Mouse (Mus musculus) spleen, postnatal 10 days (tissue): ENCODE data around the gene Lrrc4.

Experiments used
- DNase-seq, 2 experiments: peaks; one replicate each; pipeline ENCODE4 v3.0.0; 2021 to 2022; ENCODE audit warnings: low spot score in 2 of 2

Gene Lrrc4

GRCm38 (mm10) chr6:28767891-28768481 is 63.6 kb downstream of the Lrrc4 start:
- DNase-seq = no peak

DNA sequence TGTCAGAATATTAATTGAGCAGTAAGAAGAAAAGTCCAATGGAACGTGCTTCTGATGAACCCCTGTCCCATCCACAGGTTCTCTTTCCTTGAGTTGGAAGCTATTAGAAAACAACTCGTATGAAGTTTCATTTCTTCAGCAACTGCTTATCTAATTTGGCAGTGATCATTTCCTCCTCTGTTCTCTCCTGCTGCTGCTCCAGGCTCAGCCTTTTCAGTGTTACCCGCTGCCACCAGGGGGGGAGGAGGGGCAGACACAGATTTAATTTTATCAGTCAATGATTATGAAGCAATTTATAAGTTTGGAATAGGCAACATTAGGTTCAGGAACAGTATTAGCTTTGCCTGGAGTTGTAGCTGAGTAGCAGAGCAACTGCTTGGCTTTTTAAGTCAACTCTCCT is 64.9 kb downstream of the Lrrc4 start:
- DNase-seq = no peak

- no peak for DNase-seq
Measured at GRCm38 (mm10) chr6:28762132-28762775, 69.3 kb downstream of the Lrrc4 start.

DNA sequence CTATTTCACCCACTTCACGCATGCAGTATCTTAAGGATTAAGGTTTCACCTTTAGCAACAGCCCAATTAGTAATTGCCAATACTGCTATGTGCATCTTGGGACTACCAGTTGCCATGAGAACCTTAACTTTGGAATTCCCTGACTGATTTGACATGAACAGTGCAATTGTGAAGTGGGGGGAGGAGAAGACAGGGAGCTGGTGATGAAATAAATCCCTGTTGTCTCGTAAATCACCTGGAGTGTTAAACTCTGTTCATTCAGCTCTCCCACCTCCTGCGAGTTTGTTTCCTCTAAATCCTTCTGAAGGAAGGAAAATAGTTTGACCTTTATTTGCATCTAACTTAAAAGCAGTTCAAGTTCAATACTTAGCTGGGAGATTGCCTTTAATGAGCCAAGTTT is 69.8 kb downstream of the Lrrc4 start:
- no peak for DNase-seq

GRCm38 (mm10) chr6:28758293-28758692 is 73.3 kb downstream of the Lrrc4 start:
- no peak for DNase-seq

- no peak for DNase-seq
Measured at GRCm38 (mm10) chr6:28756306-28757018, 75.1 kb downstream of the Lrrc4 start.

DNA sequence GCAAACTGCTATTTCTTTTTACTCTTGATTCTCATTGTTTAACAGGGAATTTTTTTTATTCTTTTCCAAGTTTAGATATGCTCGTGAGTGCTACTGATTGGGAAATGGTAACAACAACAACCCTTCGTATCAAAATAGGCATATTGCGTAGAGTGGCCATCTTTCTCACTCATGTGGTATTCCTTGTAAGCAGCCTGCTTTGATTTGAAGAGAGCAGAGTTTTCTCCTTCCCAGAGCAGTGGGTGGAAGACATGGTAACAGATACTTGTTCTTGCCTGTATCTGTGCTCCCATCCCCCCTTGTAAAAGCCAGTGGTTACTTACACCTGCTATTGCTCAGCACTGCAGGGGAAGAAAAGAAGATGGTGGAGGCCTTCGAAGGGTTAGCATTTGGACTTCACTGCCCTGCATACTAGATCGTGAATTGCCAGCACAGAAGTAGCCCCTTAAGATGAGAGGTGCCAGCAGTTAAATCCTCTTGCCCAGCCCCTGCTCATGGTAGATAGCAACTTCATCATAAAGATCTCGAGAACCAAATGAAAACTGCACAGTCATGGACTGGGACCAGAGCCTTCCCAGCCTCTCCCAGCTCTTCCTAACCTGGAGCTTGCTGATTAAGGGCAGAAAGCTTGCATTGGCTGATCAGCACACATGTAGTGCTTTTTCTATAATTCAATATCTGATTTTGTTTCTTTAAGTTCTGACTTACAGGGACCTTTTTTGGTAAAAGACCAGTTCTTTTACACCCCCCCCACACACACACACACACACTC is 77.2 kb downstream of the Lrrc4 start:
- DNase-seq = no peak

DNA sequence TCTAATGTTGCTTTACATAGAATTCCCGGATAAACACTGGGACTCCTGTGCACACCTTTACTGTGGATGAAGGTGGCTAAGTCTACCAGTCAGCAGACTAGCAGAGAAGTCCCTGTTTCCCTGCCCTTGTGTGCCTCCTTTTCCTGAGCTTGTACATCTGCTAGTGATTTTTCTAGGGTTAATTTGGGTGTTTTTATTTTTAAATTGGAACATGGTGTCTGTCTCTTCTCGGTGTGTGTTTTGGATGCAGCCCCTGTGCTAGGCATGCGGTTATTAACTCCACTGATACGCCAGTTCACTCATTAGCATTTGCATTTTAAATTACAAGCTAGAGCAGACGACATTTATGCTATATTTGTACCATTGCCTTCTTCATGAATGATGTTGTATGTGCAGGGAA is 77.9 kb downstream of the Lrrc4 start:
- DNase-seq = no peak

DNA sequence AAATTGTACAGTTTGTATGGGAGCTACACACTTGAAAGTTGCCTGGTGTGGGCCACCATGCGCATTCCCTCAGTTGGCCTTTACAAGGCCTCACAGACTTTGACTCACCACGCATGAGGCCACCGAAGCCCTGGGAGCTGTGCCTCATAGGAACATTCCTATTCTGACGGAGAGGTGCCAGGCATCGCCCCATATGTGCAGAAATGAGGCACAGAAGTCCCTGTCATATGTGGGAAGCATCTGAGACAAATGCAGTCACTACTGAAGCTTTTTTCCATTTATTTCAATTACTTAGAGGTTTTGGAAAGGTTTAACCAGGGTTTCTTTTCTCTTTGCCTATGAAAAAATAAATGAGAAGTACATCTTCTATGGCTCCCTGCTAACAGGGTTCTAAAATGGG is 78.3 kb downstream of the Lrrc4 start:
- no peak for DNase-seq

- no peak for DNase-seq
Measured at GRCm38 (mm10) chr6:28751186-28751585, 80.4 kb downstream of the Lrrc4 start.

- DNase-seq = no peak
Measured at GRCm38 (mm10) chr6:28749224-28749623, 82.3 kb downstream of the Lrrc4 start.

DNA sequence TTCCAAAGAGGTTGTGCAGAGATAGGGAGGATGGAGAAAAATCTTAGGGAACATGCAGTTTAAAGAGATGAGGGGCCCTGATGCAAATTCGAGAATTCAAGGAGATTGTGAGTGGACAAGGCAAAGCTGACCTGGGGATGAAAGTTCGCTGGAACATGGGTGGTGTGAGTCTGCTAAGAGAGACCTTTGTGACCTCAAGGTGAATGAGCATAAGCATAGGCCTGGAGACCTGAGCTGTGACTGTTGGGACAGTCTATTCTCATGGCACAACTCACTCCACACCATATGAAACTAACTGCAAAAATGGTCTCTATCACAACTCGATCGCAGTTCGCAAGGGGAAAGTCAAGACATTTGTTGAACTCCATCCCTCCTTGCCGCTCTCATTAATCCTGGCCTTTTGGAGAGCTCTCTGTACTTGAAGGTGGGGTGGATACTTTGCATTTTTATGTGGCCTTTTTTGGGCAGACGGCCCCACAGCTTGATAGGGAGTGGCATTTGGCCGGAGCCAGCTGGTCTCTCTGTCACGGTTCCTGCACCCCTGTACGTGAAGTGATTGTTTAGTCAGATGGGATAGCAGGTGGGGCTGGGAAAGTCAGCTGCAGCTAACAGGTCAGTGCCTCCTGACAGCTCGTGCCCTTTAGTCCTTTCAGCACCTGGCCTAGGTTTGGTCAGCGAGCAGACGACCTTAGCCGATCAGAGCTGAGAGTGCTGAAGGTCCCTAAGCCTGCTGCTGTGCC is 83.4 kb downstream of the Lrrc4 start:
- no peak for DNase-seq

GRCm38 (mm10) chr6:28747025-28747424 is 84.5 kb downstream of the Lrrc4 start:
- DNase-seq = no peak

GRCm38 (mm10) chr6:28745864-28746263 is 85.7 kb downstream of the Lrrc4 start:
- DNase-seq = no peak

DNA sequence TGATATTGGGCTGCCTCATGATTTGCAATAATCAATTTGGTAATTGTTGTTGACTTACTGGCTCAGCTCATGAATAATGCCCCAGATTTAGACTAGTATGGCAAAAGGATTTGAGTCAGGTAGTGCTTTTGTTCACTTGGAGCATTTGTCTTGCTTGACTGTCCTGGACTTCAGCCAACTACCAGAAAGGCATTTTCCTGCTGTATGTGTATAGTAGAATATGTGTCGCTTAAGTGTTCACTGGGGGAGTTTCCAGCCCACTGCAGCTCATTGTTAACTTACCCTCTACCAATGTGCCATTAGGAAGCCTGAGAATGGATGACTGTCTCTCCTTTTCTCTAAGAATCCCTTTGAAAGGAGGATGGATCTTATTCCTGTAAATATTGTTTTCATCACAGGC is 88.0 kb downstream of the Lrrc4 start:
- no peak for DNase-seq

GRCm38 (mm10) chr6:28737601-28738000 is 93.9 kb downstream of the Lrrc4 start:
- DNase-seq = no peak

DNA sequence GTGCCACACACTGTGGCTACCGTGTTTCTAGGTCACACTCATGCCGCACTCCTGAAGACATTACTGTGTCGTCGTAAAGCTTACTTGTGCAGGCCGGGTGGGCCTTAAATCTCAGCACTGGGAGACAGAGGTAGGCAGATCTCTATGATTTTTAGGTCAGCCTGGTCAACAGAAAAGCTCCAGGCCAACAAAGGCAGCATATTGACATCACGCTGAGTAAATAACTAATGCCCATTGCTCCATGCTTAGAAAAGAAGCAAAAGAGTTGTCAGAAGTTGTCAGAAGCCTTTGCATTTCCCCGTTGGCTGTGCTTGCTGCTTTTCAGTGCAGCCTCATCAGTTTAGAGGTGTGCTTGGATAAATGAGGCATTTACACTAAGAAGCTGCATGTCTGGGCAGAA is 94.9 kb downstream of the Lrrc4 start:
- no peak for DNase-seq

- DNase-seq = no peak
Measured at GRCm38 (mm10) chr6:28735116-28735515, 96.4 kb downstream of the Lrrc4 start.

GRCm38 (mm10) chr6:28733884-28734647 is 97.5 kb downstream of the Lrrc4 start:
- DNase-seq = no peak

GRCm38 (mm10) chr6:28731246-28731645 is 100.3 kb downstream of the Lrrc4 start:
- no peak for DNase-seq

- no peak for DNase-seq
Measured at GRCm38 (mm10) chr6:28729649-28730048, 101.9 kb downstream of the Lrrc4 start.
